ENCODE assay signal across 26 mouse cellular contexts in the genomic region with DNA sequence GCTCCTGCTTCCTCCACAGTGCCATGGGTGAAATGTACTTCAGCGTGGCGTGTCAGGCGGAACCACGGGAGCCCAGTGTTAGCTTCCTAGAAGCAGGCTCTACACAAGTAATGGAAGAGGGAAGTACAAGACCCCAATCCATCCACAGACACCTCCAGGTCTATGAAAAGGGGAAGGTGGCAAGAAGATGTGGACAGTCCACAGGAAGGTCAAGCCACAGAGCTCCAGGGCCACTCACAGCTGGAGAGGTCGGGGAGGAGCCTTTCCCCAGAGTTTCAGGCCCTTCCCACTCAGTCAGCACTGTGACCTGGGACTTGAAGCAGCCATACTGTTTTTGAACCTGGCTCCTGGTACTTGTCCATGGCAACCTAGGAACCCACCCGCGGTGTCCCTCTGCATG. TPM values are rescaled to one million over a fixed set of nuclear protein-coding genes. Genes with fewer than 3 reads are reported as not detected.
DNase-seq lines count a peak whose midpoint lies in the region; ATAC-seq and TF ChIP-seq lines count a peak whose summit lies in the region.
"Had no signal": no experiment of that assay in that cellular context is flagged by ENCODE, and none has a peak within 500 bp of the region (broad histone marks: within the 10 kb centered on the region; RNA-seq: fewer than 3 reads in every experiment).

No protein-coding gene starts in this region.

- no peak for DNase-seq in embryonic facial prominence, embryonic 14.5 days (ENCODE audit: low spot score)
- no peak for DNase-seq in embryonic facial prominence, embryonic 10.5 days (ENCODE audit: low spot score)
- DNase-seq in lung, postnatal 36 days = peak; percentile 53
- no peak for DNase-seq in lung, postnatal 0 days (ENCODE audit: low spot score)
- DNase-seq: adrenal gland, adult 8-10 months; cerebellum, adult 18-20 months; cerebellum, postnatal 36 days; heart, postnatal 4 days; kidney, adult 9 months; left cerebral cortex, postnatal 4 days; lung, adult 18-20 months; lung, postnatal 14 days; thymus, adult 2 months had no signal

- peaks cover 13% of the 10 kb centered on the region for H3K4me1 ChIP-seq in embryonic facial prominence, embryonic 14.5 days (ENCODE audit: control insufficient read depth, insufficient read depth, low read length)
- peaks cover 15% of the 10 kb centered on the region for H3K4me1 ChIP-seq in embryonic facial prominence, embryonic 10.5 days
- H3K4me1 ChIP-seq in hindbrain, embryonic 13.5 days (replicated peaks) = peaks cover 49% of the 10 kb centered on the region
- H3K4me1 ChIP-seq in hindbrain, embryonic 12.5 days = peaks cover 18% of the 10 kb centered on the region
- no peaks in the 10 kb centered on the region for H3K4me1 ChIP-seq in lung, postnatal 0 days (ENCODE audit: insufficient read depth, low read depth, low read length)

- ATAC-seq in embryonic facial prominence, embryonic 14.5 days (ENCODE audit: low read depth) = no peak
- ATAC-seq in hindbrain, embryonic 13.5 days (ENCODE audit: low FRiP score) = no peak
- no peak for ATAC-seq in hindbrain, embryonic 12.5 days (ENCODE audit: low FRiP score)
- no peak for ATAC-seq in lung, postnatal 0 days
- ATAC-seq in neutrophil, adult 5-6 weeks (ENCODE audit: extremely low read depth, insufficient number of reproducible peaks, low FRiP score, poor library complexity, severe bottlenecking) = peak; percentile 33; the same call in 1 of the 2 replicates
- ATAC-seq in inflammation-experienced regulatory T-cells, adult 6 months = no peak
- ATAC-seq: activated CD4-positive, CD25-positive, alpha-beta regulatory T cell, adult 4 months; hindbrain, embryonic 16.5 days; intestine, embryonic 16.5 days; midbrain, embryonic 15.5 days had no signal

- TF ChIP-seq CTCF in lung, postnatal 0 days (IDR thresholded peaks at IDR 0.05) = no peak

- H3K27me3 ChIP-seq in embryonic facial prominence, embryonic 14.5 days (replicated peaks; ENCODE audit: control insufficient read depth, insufficient read depth, low read length) = no peaks in the 10 kb centered on the region
- no peaks in the 10 kb centered on the region for H3K27me3 ChIP-seq in embryonic facial prominence, embryonic 10.5 days (replicated peaks; ENCODE audit: low read depth, poor library complexity, severe bottlenecking)
- H3K27me3 ChIP-seq in hindbrain, embryonic 13.5 days = no peaks in the 10 kb centered on the region
- no peaks in the 10 kb centered on the region for H3K27me3 ChIP-seq in hindbrain, embryonic 12.5 days
- H3K27me3 ChIP-seq in lung, postnatal 0 days (replicated peaks; ENCODE audit: insufficient read depth, low read length) = no peaks in the 10 kb centered on the region
- H3K27me3 ChIP-seq: forebrain, embryonic 12.5 days; heart, embryonic 12.5 days; midbrain, embryonic 15.5 days; neural tube, embryonic 15.5 days had no signal

- no peak overlapping the region for H3K4me3 ChIP-seq in embryonic facial prominence, embryonic 14.5 days (ENCODE audit: low read depth, low read length)
- H3K4me3 ChIP-seq in embryonic facial prominence, embryonic 10.5 days = no peak overlapping the region
- H3K4me3 ChIP-seq in hindbrain, embryonic 13.5 days = no peak overlapping the region
- no peak overlapping the region for H3K4me3 ChIP-seq in hindbrain, embryonic 12.5 days
- no peak overlapping the region for H3K4me3 ChIP-seq in lung, postnatal 0 days (ENCODE audit: low read depth, low read length)
- H3K4me3 ChIP-seq: forebrain, embryonic 12.5 days; heart, embryonic 12.5 days; midbrain, embryonic 15.5 days; myocyte; neural tube, embryonic 15.5 days had no signal

- 0 out of 2 replicates have a peak overlapping the region, but pooled peaks have one; percentile 25 for H3K9ac ChIP-seq in embryonic facial prominence, embryonic 14.5 days (ENCODE audit: low read depth, low read length)
- H3K9ac ChIP-seq in hindbrain, embryonic 13.5 days = peak overlapping the region; percentile 35
- no peak overlapping the region for H3K9ac ChIP-seq in hindbrain, embryonic 12.5 days
- no peak overlapping the region for H3K9ac ChIP-seq in lung, postnatal 0 days (replicated peaks; ENCODE audit: low read depth)
- H3K9ac ChIP-seq: forebrain, embryonic 12.5 days; heart, embryonic 12.5 days; midbrain, embryonic 15.5 days; neural tube, embryonic 15.5 days had no signal

- peaks cover 74% of the 10 kb centered on the region for H3K36me3 ChIP-seq in embryonic facial prominence, embryonic 14.5 days (ENCODE audit: control insufficient read depth, insufficient read depth, low read length)
- H3K36me3 ChIP-seq in embryonic facial prominence, embryonic 10.5 days (replicated peaks) = peaks cover 88% of the 10 kb centered on the region
- H3K36me3 ChIP-seq in hindbrain, embryonic 13.5 days = peaks cover 69% of the 10 kb centered on the region
- H3K36me3 ChIP-seq in hindbrain, embryonic 12.5 days = peaks cover 56% of the 10 kb centered on the region
- peaks cover 18% of the 10 kb centered on the region for H3K36me3 ChIP-seq in lung, postnatal 0 days (ENCODE audit: insufficient read depth, low read length)

- no peak overlapping the region for H3K27ac ChIP-seq in embryonic facial prominence, embryonic 14.5 days (replicated peaks; ENCODE audit: low read depth, low read length)
- no peak overlapping the region for H3K27ac ChIP-seq in embryonic facial prominence, embryonic 10.5 days (replicated peaks)
- H3K27ac ChIP-seq in hindbrain, embryonic 13.5 days = no peak overlapping the region
- no peak overlapping the region for H3K27ac ChIP-seq in hindbrain, embryonic 12.5 days
- H3K27ac ChIP-seq in lung, postnatal 0 days (ENCODE audit: low read length) = no peak overlapping the region
- H3K27ac ChIP-seq: forebrain, embryonic 12.5 days; midbrain, embryonic 15.5 days; neural tube, embryonic 15.5 days; stomach, postnatal 0 days had no signal

- whole genome bisulfite sequencing in embryonic facial prominence, embryonic 14.5 days = 86% methylated on average over 7 of the region's 7 CpGs
- 91% methylated on average over 7 of the region's 7 CpGs for WGBS in embryonic facial prominence, embryonic 10.5 days
- 86% methylated on average over 7 of the region's 7 CpGs for WGBS in hindbrain, embryonic 13.5 days
- WGBS in hindbrain, embryonic 12.5 days = 93% methylated on average over 7 of the region's 7 CpGs
- WGBS in lung, postnatal 0 days = 83% methylated on average over 7 of the region's 7 CpGs

- TF ChIP-seq EP300 in lung, postnatal 0 days (IDR thresholded peaks at IDR 0.05) = no peak

- H3K4me2 ChIP-seq in embryonic facial prominence, embryonic 14.5 days (ENCODE audit: low read depth, low read length) = no peak overlapping the region
- H3K4me2 ChIP-seq in hindbrain, embryonic 13.5 days = no peak overlapping the region
- no peak overlapping the region for H3K4me2 ChIP-seq in hindbrain, embryonic 12.5 days (replicated peaks)
- H3K4me2 ChIP-seq in lung, postnatal 0 days (replicated peaks; ENCODE audit: low read depth, low read length) = no peak overlapping the region
- H3K4me2 ChIP-seq: forebrain, embryonic 12.5 days; heart, embryonic 12.5 days; midbrain, embryonic 15.5 days; neural tube, embryonic 15.5 days had no signal

- no peaks in the 10 kb centered on the region for H3K9me3 ChIP-seq in embryonic facial prominence, embryonic 14.5 days (ENCODE audit: control insufficient read depth, low read length)
- H3K9me3 ChIP-seq in embryonic facial prominence, embryonic 10.5 days = no peaks in the 10 kb centered on the region
- no peaks in the 10 kb centered on the region for H3K9me3 ChIP-seq in hindbrain, embryonic 13.5 days
- no peaks in the 10 kb centered on the region for H3K9me3 ChIP-seq in hindbrain, embryonic 12.5 days (replicated peaks)
- H3K9me3 ChIP-seq in lung, postnatal 0 days (ENCODE audit: low read length) = no peaks in the 10 kb centered on the region
- H3K9me3 ChIP-seq: forebrain, embryonic 12.5 days; heart, embryonic 12.5 days; midbrain, embryonic 15.5 days; neural tube, embryonic 15.5 days had no signal

RNA-seq across cellular contexts. Expression of a gene that starts 5.5 kb away (rescaled TPM):
- 62.5 and 64.2 TPM in 2 replicates for polyA plus RNA-seq in embryonic facial prominence, embryonic 14.5 days (2014; fragmentation: Nextera tagmentation; extraction: Ambion mirVana)
- polyA plus RNA-seq in embryonic facial prominence, embryonic 10.5 days (2016; fragmentation: Nextera tagmentation; extraction: Ambion mirVana) = 135 and 146 TPM in 2 replicates
- polyA plus RNA-seq in hindbrain, embryonic 13.5 days (2015; fragmentation: Nextera tagmentation; extraction: Ambion mirVana) = 142 and 147 TPM in 2 replicates
- 153 and 155 TPM in 2 replicates for polyA plus RNA-seq in hindbrain, embryonic 12.5 days (2016; fragmentation: Nextera tagmentation; extraction: Ambion mirVana)
- polyA plus RNA-seq in lung, postnatal 0 days (2015; fragmentation: Nextera tagmentation; extraction: Ambion mirVana) = 54.2 and 62.5 TPM in 2 replicates
- total RNA-seq in neutrophil, adult 5-6 weeks (2017) = 23.5 and 26.8 TPM in 2 replicates
- 10 to 100 TPM in 2 of 3 experiments, 1 to 10 TPM in 1; 7.1 to 14.1 (median 11.1) TPM for polyA plus RNA-seq in inflammation-experienced regulatory T-cells, adult 6 months (2017; shearing (Covaris generic))

RNA-seq across cellular contexts. Expression of a gene that starts 8.9 kb away (rescaled TPM):
- polyA plus RNA-seq in embryonic facial prominence, embryonic 14.5 days (2014; fragmentation: Nextera tagmentation; extraction: Ambion mirVana) = 16.9 and 19.7 TPM in 2 replicates
- 17.6 and 20.1 TPM in 2 replicates for polyA plus RNA-seq in embryonic facial prominence, embryonic 10.5 days (2016; fragmentation: Nextera tagmentation; extraction: Ambion mirVana)
- polyA plus RNA-seq in hindbrain, embryonic 13.5 days (2015; fragmentation: Nextera tagmentation; extraction: Ambion mirVana) = 19.3 and 19.8 TPM in 2 replicates
- 19.1 and 22.7 TPM in 2 replicates for polyA plus RNA-seq in hindbrain, embryonic 12.5 days (2016; fragmentation: Nextera tagmentation; extraction: Ambion mirVana)
- polyA plus RNA-seq in lung, postnatal 0 days (2015; fragmentation: Nextera tagmentation; extraction: Ambion mirVana) = 15.1 and 18.3 TPM in 2 replicates
- total RNA-seq in neutrophil, adult 5-6 weeks (2017) = 22.1 and 29.9 TPM in 2 replicates
- 10 to 100 TPM in 2 of 3 experiments, 1 to 10 TPM in 1; 8.0 to 15.3 (median 11.0) TPM for polyA plus RNA-seq in inflammation-experienced regulatory T-cells, adult 6 months (2017; shearing (Covaris generic))

RNA-seq across cellular contexts. Expression of a gene that starts 17.4 kb away (rescaled TPM):
- polyA plus RNA-seq in embryonic facial prominence, embryonic 14.5 days (2014; fragmentation: Nextera tagmentation; extraction: Ambion mirVana) = 398 and 442 TPM in 2 replicates
- 514 and 525 TPM in 2 replicates for polyA plus RNA-seq in embryonic facial prominence, embryonic 10.5 days (2016; fragmentation: Nextera tagmentation; extraction: Ambion mirVana)
- polyA plus RNA-seq in hindbrain, embryonic 13.5 days (2015; fragmentation: Nextera tagmentation; extraction: Ambion mirVana) = 495 and 503 TPM in 2 replicates
- polyA plus RNA-seq in hindbrain, embryonic 12.5 days (2016; fragmentation: Nextera tagmentation; extraction: Ambion mirVana) = 606 and 662 TPM in 2 replicates
- 276 and 288 TPM in 2 replicates for polyA plus RNA-seq in lung, postnatal 0 days (2015; fragmentation: Nextera tagmentation; extraction: Ambion mirVana)
- total RNA-seq in neutrophil, adult 5-6 weeks (2017) = 5.2 and 9.7 TPM in 2 replicates
- polyA plus RNA-seq in inflammation-experienced regulatory T-cells, adult 6 months (2017; shearing (Covaris generic)) = 1 to 10 TPM; 1.9 to 5.6 (median 3.2) TPM

RNA-seq across cellular contexts. Expression of a gene that starts 30.0 kb away (rescaled TPM):
- 23.4 and 27.7 TPM in 2 replicates for polyA plus RNA-seq in embryonic facial prominence, embryonic 14.5 days (2014; fragmentation: Nextera tagmentation; extraction: Ambion mirVana)
- polyA plus RNA-seq in embryonic facial prominence, embryonic 10.5 days (2016; fragmentation: Nextera tagmentation; extraction: Ambion mirVana) = 34.4 and 36.3 TPM in 2 replicates
- polyA plus RNA-seq in hindbrain, embryonic 13.5 days (2015; fragmentation: Nextera tagmentation; extraction: Ambion mirVana) = 34.1 and 35.8 TPM in 2 replicates
- polyA plus RNA-seq in hindbrain, embryonic 12.5 days (2016; fragmentation: Nextera tagmentation; extraction: Ambion mirVana) = 34.7 and 35.1 TPM in 2 replicates
- 39.7 and 41.3 TPM in 2 replicates for polyA plus RNA-seq in lung, postnatal 0 days (2015; fragmentation: Nextera tagmentation; extraction: Ambion mirVana)
- 95.7 and 102 TPM in 2 replicates for total RNA-seq in neutrophil, adult 5-6 weeks (2017)
- 10 to 100 TPM; 43.2 to 49.7 (median 46.8) TPM for polyA plus RNA-seq in inflammation-experienced regulatory T-cells, adult 6 months (2017; shearing (Covaris generic))

RNA-seq across cellular contexts. Expression of a gene that starts 38.1 kb away (rescaled TPM):
- 66.9 and 82.7 TPM in 2 replicates for polyA plus RNA-seq in embryonic facial prominence, embryonic 14.5 days (2014; fragmentation: Nextera tagmentation; extraction: Ambion mirVana)
- 77.2 and 82.7 TPM in 2 replicates for polyA plus RNA-seq in embryonic facial prominence, embryonic 10.5 days (2016; fragmentation: Nextera tagmentation; extraction: Ambion mirVana)
- 108 and 112 TPM in 2 replicates for polyA plus RNA-seq in hindbrain, embryonic 13.5 days (2015; fragmentation: Nextera tagmentation; extraction: Ambion mirVana)
- 103 and 110 TPM in 2 replicates for polyA plus RNA-seq in hindbrain, embryonic 12.5 days (2016; fragmentation: Nextera tagmentation; extraction: Ambion mirVana)
- polyA plus RNA-seq in lung, postnatal 0 days (2015; fragmentation: Nextera tagmentation; extraction: Ambion mirVana) = 73.2 and 84.0 TPM in 2 replicates
- 62.0 and 73.8 TPM in 2 replicates for total RNA-seq in neutrophil, adult 5-6 weeks (2017)
- polyA plus RNA-seq in inflammation-experienced regulatory T-cells, adult 6 months (2017; shearing (Covaris generic)) = 10 to 100 TPM; 43.9 to 66.0 (median 60.6) TPM

Comparison
In these comparisons a context has a peak if more than half of its experiments do, and no peak if none do; other contexts are left out.
1. H3K9ac ChIP-seq: peak in embryonic facial prominence, embryonic 14.5 days (single experiment) and hindbrain, embryonic 13.5 days (single experiment); none in hindbrain, embryonic 12.5 days (single experiment) and lung, postnatal 0 days (single experiment).
2. RNA of a gene that starts 17.4 kb away (polyA plus RNA-seq): 606 to 662 TPM in hindbrain, embryonic 12.5 days, 514 to 525 TPM in embryonic facial prominence, embryonic 10.5 days, 495 to 503 TPM in hindbrain, embryonic 13.5 days, 398 to 442 TPM in embryonic facial prominence, embryonic 14.5 days and 276 to 288 TPM in lung, postnatal 0 days; 1.9 to 5.6 TPM in inflammation-experienced regulatory T-cells, adult 6 months; every median in the first group is over 10 times any median in the second.